Mouse (Mus musculus) midbrain, postnatal 0 days (tissue): ENCODE measurements at regions not wholly inside any gene's neighbourhood (a gene's known extent, or its start where the extent isn't known, plus 50 kb on each side); places are given as distances from the start of the nearest gene placed in this dataset.

Experiments used
- ATAC-seq: fragments of 200-750 bp; cut with Nextera tagmentation; 2 replicates; pipeline ENCODE4 v1.8.0; 2017; ENCODE audit warnings: moderate number of reproducible peaks, mild to moderate bottlenecking, moderate TSS enrichment, moderate library complexity; ENCODE audit not compliant: low FRiP score
- DNase-seq: peaks from one replicate; pipeline ENCODE4 v3.0.0-alpha.2; 2015; ENCODE audit warnings: low spot score
- H3K27ac ChIP-seq: fragments of 300-500 bp; sonication (generic); 2 replicates; pipeline ENCODE4 v1.5.1; 2014; ENCODE audit warnings: low read depth, mild to moderate bottlenecking, low read length, mixed read lengths
- H3K27me3 ChIP-seq: fragments of 300-500 bp; sonication (generic); 2 replicates; pipeline ENCODE4 v1.6.1; 2014; ENCODE audit warnings: low read length, control low read depth, mixed read lengths; ENCODE audit not compliant: insufficient read depth
- H3K36me3 ChIP-seq: fragments of 300-500 bp; sonication (generic); 2 replicates; pipeline ENCODE4 v1.6.1; 2014; ENCODE audit warnings: low read length, control low read depth, mixed read lengths; ENCODE audit not compliant: insufficient read depth
- H3K4me1 ChIP-seq: fragments of 300-500 bp; sonication (generic); 2 replicates; pipeline ENCODE4 v1.6.1; 2014; ENCODE audit warnings: mild to moderate bottlenecking, control low read depth, antibody characterized with exemption, low read length, mixed read lengths; ENCODE audit not compliant: insufficient read depth
- H3K4me2 ChIP-seq: fragments of 300-500 bp; sonication (generic); 2 replicates; pipeline ENCODE4 v1.6.1; 2014; ENCODE audit warnings: low read depth, mild to moderate bottlenecking, low read length, mixed read lengths; ENCODE audit not compliant: poor library complexity, severe bottlenecking
- H3K4me3 ChIP-seq: fragments of 300-500 bp; sonication (generic); 2 replicates; pipeline ENCODE4 v1.5.1; 2014; ENCODE audit warnings: low read depth, mild to moderate bottlenecking, low read length, moderate library complexity
- H3K9ac ChIP-seq: fragments of 300-500 bp; sonication (generic); replicated peaks from 2 replicates; pipeline ENCODE4 v1.6.1; 2014; ENCODE audit warnings: mild to moderate bottlenecking, low read length, moderate library complexity, mixed read lengths; ENCODE audit not compliant: poor library complexity, severe bottlenecking
- H3K9me3 ChIP-seq: fragments of 300-500 bp; sonication (generic); 2 replicates; pipeline ENCODE4 v1.6.1; 2016; ENCODE audit warnings: low read length, control low read depth
- CTCF ChIP-seq: IDR thresholded peaks from 2 replicates; pipeline ENCODE4 v1.5.1; 2016; ENCODE audit warnings: antibody characterized with exemption, mild to moderate bottlenecking
- WGBS: fragments of 180-500 bp; shearing (Covaris S2); extraction: QIAGEN DNeasy Blood & Tissue Kit; methylation state at CpG from one replicate; pipeline ENCODE4 v1.1.7; 2014; 5-methylcytosine and 5-hydroxymethylcytosine counted together

DNA sequence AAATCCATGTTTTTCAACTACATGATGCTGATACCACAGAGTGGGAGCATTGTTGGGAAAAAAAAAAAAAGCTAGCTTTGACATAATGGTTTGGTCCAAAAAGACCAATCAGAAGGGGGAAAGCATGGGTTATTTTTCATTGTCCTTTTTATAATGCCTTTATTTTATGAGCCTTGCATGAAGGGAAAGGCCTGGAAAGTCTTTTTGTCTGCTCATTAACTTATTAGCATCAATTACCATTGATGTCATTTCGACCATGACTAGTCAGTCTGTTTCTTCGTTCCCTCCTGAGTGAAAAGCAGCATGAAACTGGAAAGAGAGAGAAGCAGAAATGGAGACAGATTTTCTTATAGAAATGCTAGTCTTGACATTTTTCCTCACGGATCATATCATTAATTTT, 532.2 kb upstream of the Gm28269 start:
- Histone ChIP-seq H3K36me3 (no peaks in the 10 kb centered on the region), H3K4me3 (no peak overlapping the region), H3K27ac (no peak overlapping the region), H3K9me3 (no peaks in the 10 kb centered on the region), H3K27me3 (no peaks in the 10 kb centered on the region), H3K4me2 (no peak overlapping the region), H3K4me1 (no peaks in the 10 kb centered on the region), H3K9ac (no peak overlapping the region)
- WGBS, result 39% methylated on average over 3 of the region's 3 CpGs
- no peak for TF ChIP-seq CTCF
- DNase-seq (peak; percentile 32), ATAC-seq (no peak)

DNA sequence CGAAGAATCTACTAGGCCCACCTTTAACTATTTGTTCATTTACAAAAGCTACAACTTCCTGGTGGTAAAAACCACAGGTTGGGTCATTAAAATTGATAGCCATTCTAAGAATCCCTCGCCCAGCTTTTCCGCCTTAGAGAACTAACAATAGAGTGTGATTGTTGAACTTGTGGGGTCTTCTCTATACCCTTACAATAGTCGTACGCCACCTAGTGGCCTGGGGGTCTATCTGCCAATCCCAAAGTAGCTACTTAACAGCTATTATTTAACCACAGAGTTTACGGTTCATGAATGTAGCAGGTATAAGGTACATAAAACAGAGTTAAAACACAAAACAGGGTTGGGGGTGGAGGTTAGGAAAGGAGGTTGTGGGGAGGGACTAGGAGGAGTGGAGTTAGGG, 504.1 kb upstream of the Gm28269 start:
- no peak for DNase-seq
- ATAC-seq, result no peak
- Histone ChIP-seq H3K27me3 (no peaks in the 10 kb centered on the region), H3K27ac (no peak overlapping the region), H3K4me1 (no peaks in the 10 kb centered on the region), H3K36me3 (no peaks in the 10 kb centered on the region), H3K4me2 (no peak overlapping the region), H3K4me3 (no peak overlapping the region), H3K9ac (no peak overlapping the region), H3K9me3 (no peaks in the 10 kb centered on the region)
- TF ChIP-seq CTCF, result no peak
- 91% methylated on average over 6 of the region's 6 CpGs for WGBS
